Mouse (Mus musculus) gastrocnemius, adult 8-10 months (tissue): ENCODE measurements around the gene Vmp1. TPM values are rescaled to one million over a fixed set of nuclear protein-coding genes. Genes with fewer than 3 reads are reported as not detected.

Experiments
- DNase-seq, 2 experiments: peaks; one replicate each; pipeline ENCODE4 v3.0.0; 2022; ENCODE audit warnings: low spot score in 2 of 2
- total RNA-seq, 4 experiments: library from RNA; stranded (reverse); gene quantifications; 2 replicates each; pipeline ENCODE4 v1.2.4; 2022

Gene Vmp1
- total RNA-seq, 4 experiments from 2014 or later = 79.1 to 112 (median 82.8) TPM

- no peak for DNase-seq
These were observed 45.9 kb downstream of the Vmp1 start for GRCm38 (mm10) chr11:86637697-86638096.

GRCm38 (mm10) chr11:86634396-86634795, 49.2 kb downstream of the Vmp1 start:
- DNase-seq = no peak

GRCm38 (mm10) chr11:86629941-86630340, 53.7 kb downstream of the Vmp1 start:
- DNase-seq = no peak

GRCm38 (mm10) chr11:86629445-86629844, 54.2 kb downstream of the Vmp1 start:
- no peak for DNase-seq

GRCm38 (mm10) chr11:86628448-86628847, 55.2 kb downstream of the Vmp1 start:
- DNase-seq = no peak

- no peak for DNase-seq
These were observed 56.0 kb downstream of the Vmp1 start for GRCm38 (mm10) chr11:86627649-86628048.

- DNase-seq = no peak
These were observed 56.9 kb downstream of the Vmp1 start for GRCm38 (mm10) chr11:86626714-86627113.

GRCm38 (mm10) chr11:86624237-86624941, 59.2 kb downstream of the Vmp1 start:
- no peak for DNase-seq

GRCm38 (mm10) chr11:86623402-86624010, 60.1 kb downstream of the Vmp1 start:
- no peak for DNase-seq

- no peak for DNase-seq
These were observed 61.3 kb downstream of the Vmp1 start for GRCm38 (mm10) chr11:86622191-86622912.

- no peak for DNase-seq
These were observed 62.5 kb downstream of the Vmp1 start for GRCm38 (mm10) chr11:86621139-86621538.

- no peak for DNase-seq
These were observed 64.9 kb downstream of the Vmp1 start for GRCm38 (mm10) chr11:86618548-86619335.

- no peak for DNase-seq
These were observed 69.0 kb downstream of the Vmp1 start for GRCm38 (mm10) chr11:86614607-86615006.

GRCm38 (mm10) chr11:86614056-86614530, 69.5 kb downstream of the Vmp1 start:
- no peak for DNase-seq

GRCm38 (mm10) chr11:86611991-86612390, 71.6 kb downstream of the Vmp1 start:
- DNase-seq = no peak

GRCm38 (mm10) chr11:86610239-86610638, 73.4 kb downstream of the Vmp1 start:
- DNase-seq = no peak

- DNase-seq = no peak
These were observed 75.8 kb downstream of the Vmp1 start for GRCm38 (mm10) chr11:86607808-86608350.

GRCm38 (mm10) chr11:86606621-86607339, 76.9 kb downstream of the Vmp1 start:
- DNase-seq = no peak

GRCm38 (mm10) chr11:86604732-86605520, 78.7 kb downstream of the Vmp1 start:
- no peak for DNase-seq

- no peak for DNase-seq
These were observed 79.3 kb downstream of the Vmp1 start for GRCm38 (mm10) chr11:86604289-86604688.
